Mouse (Mus musculus) heart, postnatal 36 days (tissue): ENCODE results near the gene Dera. TPM values are rescaled to one million over a fixed set of nuclear protein-coding genes. Genes with fewer than 3 reads are reported as not detected.

Experiments
- DNase-seq, 2 experiments: peaks; one replicate each; pipeline ENCODE4 v3.0.0; 2021 to 2022
- intact Hi-C: fragments of 180-260 bp; cut with DNase I; formaldehyde crosslinking; loops from one replicate; pipeline ENCODE4 v1.15.1; 2025
- total RNA-seq, 2 experiments: library from RNA; stranded (reverse); gene quantifications; 2 replicates each; pipeline ENCODE4 v1.2.3; 2021

Dera gene
- total RNA-seq, 2 experiments from 2014 or later: 6.1 to 6.2 TPM

GRCm38 (mm10) chr6:137754857-137755232, 499 bp downstream of the Dera start:
- intact Hi-C loops: loop anchor here (5.0 kb wide), 1 partner anchor 397 kb away; no protein-coding TSS in a partner anchor
- no peak for DNase-seq

DNA sequence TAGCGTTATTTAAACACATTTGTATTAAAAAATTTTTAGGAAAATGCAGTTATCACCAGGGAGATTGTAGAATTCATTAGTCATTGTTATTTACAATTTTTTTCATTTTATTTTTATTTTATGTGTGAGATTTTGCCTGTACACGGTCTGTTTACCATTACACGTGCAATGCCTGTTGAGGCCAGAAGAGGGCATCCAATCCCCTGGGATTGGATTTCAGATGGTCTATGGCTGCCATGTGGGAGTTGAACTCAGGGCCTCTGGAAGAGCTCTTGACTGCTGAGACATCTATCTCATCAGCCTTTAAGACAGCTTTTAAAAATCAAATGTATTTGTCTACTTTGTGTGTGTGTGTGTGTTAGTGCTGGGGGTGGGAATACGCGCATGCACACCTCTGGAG, 2.0 kb downstream of the Dera start:
- peak in 1 of 2 experiments; percentile 30 for DNase-seq
- intact Hi-C loops: loop anchor here (5.0 kb wide), 1 partner anchor 396 kb away; no protein-coding TSS in a partner anchor

DNA sequence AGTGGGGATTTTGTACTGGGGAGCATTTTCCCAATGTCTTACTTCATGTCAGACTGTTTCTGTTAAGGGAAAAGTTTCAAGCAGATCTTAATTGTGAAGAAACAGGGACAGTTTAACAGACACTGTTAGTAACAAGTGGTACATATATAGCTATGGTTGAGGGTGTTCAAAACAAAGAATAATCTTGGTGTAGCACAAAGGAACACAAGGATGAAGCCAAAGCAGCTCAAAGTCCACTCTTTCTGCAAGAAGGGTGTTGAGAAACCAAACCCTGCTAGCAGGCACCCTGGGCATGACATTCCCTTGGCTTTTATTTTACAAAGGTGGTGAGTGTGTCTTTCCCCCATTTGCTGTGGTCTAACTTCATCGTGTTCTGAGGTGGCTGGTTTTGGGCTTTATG, 3.5 kb downstream of the Dera start:
- intact Hi-C loops: loop anchor here (5.0 kb wide), 1 partner anchor 394 kb away; no protein-coding TSS in a partner anchor
- DNase-seq: no peak

- intact Hi-C loops: loop anchor here (5.0 kb wide), 1 partner anchor 393 kb away; no protein-coding TSS in a partner anchor
- no peak for DNase-seq
These were observed 5.3 kb downstream of the Dera start for GRCm38 (mm10) chr6:137759681-137760080.

DNA sequence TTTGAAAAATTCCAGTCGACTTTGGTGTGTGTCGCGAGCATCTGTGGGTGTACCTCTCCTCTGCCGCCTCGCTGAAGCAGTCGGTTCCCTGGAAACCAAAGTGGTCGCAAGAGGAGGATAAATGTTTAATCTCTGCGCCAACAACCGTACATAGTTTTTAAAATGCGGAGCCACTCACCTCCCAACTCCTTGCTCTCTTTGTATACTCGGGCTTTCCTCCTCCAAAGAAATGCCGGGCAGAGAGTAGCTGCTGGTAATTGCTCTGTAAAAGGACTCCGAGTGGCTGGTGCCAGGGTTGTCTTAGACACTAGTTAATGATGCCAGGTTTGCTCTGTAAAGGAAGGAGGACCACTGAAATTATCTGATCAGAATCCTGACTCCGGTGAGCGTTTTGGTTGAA, 6.6 kb downstream of the Dera start:
- intact Hi-C loops: no loop called here
- DNase-seq: no peak

- intact Hi-C loops: no loop called here
- DNase-seq: no peak
These were observed 10.3 kb downstream of the Dera start for GRCm38 (mm10) chr6:137764572-137765210.

DNA sequence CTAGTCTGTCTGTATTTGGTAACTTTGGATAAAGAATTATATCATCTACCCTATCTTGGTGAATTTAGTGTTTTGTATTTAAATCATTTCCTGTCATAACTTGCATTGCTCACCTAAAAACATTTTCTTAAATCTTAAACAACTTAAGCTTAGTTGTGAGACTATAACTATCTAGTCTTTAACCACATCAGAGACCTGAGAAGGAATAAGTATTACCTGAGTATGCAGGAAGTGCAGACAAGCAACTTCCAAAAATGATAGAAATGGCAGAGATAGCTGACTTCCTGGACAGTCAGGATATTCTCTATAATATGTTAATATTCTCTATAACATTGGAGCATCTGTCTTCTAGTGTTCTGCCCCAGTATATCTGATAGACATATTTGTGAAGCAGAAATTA, 11.8 kb downstream of the Dera start:
- no peak for DNase-seq
- intact Hi-C loops: no loop called here

DNA sequence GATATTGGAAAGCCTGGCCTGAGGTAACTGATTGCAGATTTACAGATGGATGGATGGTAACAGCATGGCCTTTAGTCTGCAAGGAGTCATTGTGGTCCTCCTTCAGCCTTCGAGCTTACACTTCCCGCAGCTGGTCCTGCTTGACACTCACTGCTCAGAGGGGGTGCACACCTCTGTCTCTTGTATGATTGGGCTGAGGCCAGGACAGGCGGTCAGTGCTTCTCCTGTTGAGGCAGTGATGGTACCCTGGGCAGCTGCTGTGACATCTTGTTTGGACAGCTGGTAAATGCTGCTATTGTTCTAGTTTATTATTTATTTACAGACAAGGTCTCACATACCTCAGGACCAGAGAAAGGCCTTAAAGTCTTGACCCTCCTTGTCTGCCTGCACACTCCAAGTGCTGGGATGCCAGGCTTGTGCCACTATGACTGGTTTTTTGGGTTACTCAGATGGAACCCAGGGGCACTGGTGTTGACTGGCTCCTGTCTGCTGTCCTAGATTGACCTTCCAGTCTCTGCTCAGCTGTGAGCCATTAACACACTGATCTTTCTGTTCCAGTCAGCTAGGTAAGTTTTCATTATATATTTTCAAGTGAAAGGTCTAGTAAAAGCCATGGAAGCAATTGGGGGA, 17.4 kb downstream of the Dera start:
- DNase-seq: no peak
- intact Hi-C loops: no loop called here

DNA sequence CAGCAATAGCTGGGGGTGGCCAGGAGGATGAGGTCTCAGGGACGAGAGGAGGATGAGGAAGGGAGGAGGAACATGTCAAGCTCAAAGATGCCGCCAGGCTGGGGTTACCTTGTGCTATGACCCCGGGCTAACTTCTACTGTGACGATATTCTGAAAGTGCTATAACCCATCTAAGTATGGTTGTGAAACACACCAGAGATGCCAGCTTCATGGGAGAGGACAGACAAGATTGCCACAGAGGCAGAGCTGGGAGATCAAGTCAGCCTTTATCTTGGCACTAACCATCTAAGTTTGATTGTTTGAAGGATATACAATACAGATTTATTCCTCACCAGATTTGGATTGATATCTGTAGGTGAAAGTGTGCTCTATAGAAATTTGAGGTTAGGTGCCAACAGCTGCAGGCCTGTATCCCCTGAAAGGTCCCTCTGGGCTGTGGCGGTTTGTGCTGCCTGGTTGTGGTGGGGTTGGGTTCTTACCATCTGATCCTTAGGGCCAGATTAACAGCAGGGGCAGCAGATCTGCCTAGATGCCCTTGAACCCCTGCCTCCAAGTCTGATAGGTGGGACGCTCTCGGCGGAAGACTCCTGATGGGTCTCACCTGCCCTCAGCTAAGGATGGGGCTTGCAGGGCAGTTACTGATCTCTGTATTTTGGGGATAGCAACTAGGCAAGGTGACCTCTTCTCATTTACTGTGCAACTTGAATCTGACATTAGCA, 18.7 kb downstream of the Dera start:
- no peak for DNase-seq
- intact Hi-C loops: no loop called here

- intact Hi-C loops: no loop called here
- DNase-seq: no peak
These were observed 19.3 kb downstream of the Dera start for GRCm38 (mm10) chr6:137773637-137774028.

- DNase-seq: no peak
- intact Hi-C loops: no loop called here
These were observed 19.8 kb downstream of the Dera start for GRCm38 (mm10) chr6:137774166-137774565.

DNA sequence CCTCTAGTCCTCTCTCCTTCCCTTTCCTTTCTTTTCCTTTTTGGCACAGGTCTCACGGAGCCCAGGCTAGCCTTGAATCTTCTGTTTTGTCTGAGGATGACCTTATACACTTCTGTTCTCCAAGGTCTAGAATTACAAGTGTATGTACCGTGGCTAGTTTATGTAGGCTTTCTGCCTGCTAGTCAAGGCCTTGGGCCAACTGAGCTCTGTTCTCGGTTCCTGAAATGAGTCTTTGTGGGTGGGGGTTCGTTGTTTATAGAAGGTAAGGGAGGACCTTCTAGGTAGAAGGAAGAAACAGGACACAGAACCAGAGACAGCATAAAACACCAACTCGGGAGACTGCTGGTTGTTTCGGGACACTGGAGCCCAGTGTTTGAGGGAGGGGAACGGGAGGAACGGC, 20.8 kb downstream of the Dera start:
- no peak for DNase-seq
- intact Hi-C loops: no loop called here

- intact Hi-C loops: no loop called here
- DNase-seq: no peak
These were observed 22.6 kb downstream of the Dera start for GRCm38 (mm10) chr6:137776981-137777380.

DNA sequence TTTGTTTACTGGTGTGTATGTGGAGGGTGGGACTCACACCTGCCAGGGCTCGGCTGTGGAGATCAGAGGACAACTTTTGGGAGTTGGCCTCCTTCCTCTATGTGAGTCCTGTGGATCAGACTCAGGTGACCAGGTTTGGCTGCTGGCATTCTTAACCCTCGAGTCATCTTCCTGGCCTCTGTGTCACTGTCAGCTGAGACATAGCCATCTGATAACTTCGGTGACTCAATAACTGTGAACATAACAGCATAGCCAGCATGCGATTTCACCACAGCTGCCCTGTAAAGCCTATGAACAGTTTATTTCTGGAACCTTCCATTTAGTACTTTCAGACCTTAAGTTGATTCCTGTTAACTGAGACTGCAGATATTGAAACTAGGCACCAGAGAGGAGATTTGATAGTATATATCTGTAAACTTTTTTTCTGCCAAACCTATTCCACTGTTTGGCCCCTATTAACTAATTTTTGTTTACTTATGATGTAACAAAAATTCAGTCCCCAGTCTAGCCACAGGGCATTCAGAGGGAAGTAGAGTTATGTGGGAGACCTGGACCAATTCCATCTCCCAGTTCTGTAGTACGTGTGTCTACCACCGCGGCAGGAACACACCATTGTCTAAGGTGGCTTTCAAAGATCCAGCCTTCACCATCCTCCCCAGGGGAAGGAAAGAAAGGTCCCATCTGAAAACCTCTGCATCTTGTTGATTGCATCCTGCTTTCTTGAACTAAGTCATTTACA, 29.7 kb downstream of the Dera start:
- intact Hi-C loops: no loop called here
- no peak for DNase-seq

DNA sequence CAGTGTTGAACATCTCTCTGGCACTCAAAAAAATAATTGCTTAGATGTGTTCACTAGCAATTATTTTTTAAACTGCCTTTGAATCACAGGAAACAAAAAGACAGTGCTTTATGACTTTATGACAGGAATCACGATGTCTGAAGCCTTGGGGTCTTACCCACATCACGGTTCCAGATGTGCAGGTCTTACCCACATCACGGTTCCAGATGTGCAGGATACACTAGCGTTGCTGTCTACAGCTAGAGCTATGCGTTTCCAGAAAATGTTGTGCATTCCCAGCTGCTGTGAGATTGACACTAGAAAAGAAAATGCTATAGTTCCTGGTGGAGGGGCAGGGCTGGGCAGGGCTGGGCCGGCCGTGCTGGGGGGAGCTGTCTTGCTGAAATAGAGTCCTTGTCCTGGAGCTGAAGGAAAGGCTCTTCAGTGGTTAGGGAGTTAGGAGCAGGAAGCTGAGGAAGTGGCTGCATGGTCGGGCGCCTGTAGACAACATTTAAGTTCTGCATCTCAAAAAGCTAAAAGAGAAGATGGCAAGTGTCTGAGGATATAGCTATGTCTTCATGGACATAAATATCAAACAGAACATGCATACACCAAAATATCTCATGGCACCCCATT, 34.7 kb downstream of the Dera start:
- intact Hi-C loops: no loop called here
- no peak for DNase-seq

- DNase-seq: no peak
- intact Hi-C loops: no loop called here
These were observed 35.3 kb downstream of the Dera start for GRCm38 (mm10) chr6:137789658-137790057.

DNA sequence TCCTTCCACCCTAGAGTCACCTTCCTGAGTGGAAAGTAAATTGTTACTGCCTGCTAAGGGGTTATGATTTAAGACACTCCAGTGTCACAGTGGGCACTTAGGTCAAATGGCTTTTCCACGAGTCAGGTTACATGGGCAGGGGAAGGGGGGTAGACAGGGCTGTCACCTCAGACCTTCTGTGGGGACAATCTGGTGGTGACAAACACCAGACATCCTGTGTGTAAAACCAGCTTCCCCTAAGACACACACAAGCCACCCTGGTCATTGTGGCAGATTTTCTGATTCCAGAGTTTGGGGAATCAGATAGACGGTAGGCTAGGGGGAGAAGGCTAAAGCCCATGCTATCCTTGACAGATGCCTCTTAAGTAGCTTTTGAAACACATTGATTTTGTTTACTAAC, 41.1 kb downstream of the Dera start:
- intact Hi-C loops: loop anchor here (5.0 kb wide), 1 partner anchor 357 kb away; no protein-coding TSS in a partner anchor
- DNase-seq: no peak

GRCm38 (mm10) chr6:137796596-137797567, 42.5 kb downstream of the Dera start:
- intact Hi-C loops: loop anchor here (5.0 kb wide), 1 partner anchor 355 kb away; no protein-coding TSS in a partner anchor
- DNase-seq: no peak

- DNase-seq: no peak
- intact Hi-C loops: loop anchor here (5.0 kb wide), 1 partner anchor 353 kb away; no protein-coding TSS in a partner anchor
These were observed 44.9 kb downstream of the Dera start for GRCm38 (mm10) chr6:137799253-137799652.
